Mouse (Mus musculus) G1E (cell line): ENCODE data around the gene Ccdc151.

ENCODE experiments used
- CTCF ChIP-seq: IDR thresholded peaks from 2 replicates; pipeline ENCODE4 v1.5.1; 2012; ENCODE audit warnings: low read depth, low read length, inconsistent platforms, mixed read lengths
- GATA1 ChIP-seq: IDR thresholded peaks from 2 replicates; pipeline ENCODE4 v1.6.1; 2012; ENCODE audit warnings: borderline replicate concordance, low read length, inconsistent platforms, mixed read lengths
- GATA2 ChIP-seq: IDR thresholded peaks from 2 replicates; pipeline ENCODE4 v1.6.1; 2012; ENCODE audit warnings: low read depth, low read length, inconsistent platforms, borderline replicate concordance
- POLR2AphosphoS5 ChIP-seq: IDR thresholded peaks from 2 replicates; pipeline ENCODE4 v1.6.1; 2012; ENCODE audit warnings: low read depth, low read length, inconsistent platforms; ENCODE audit not compliant: insufficient replicate concordance
- TAL1 ChIP-seq: conservative IDR thresholded peaks from 2 replicates; pipeline ENCODE4 v1.6.1; 2012; ENCODE audit warnings: low read depth, low read length, inconsistent platforms, mixed read lengths

GRCm38 (mm10) chr9:21989230-21990110 is 13.0 kb downstream of the Ccdc151 start, which contains the start of gene Rgl3:
- no peak for TF ChIP-seq GATA2
- no peak for TF ChIP-seq CTCF
- no peak for TF ChIP-seq GATA1
- TF ChIP-seq POLR2AphosphoS5: no peak
- no peak for TF ChIP-seq TAL1
